Mouse (Mus musculus) layer of hippocampus, adult 18-20 months (tissue): ENCODE measurements around the gene Dnajb1. TPM values are rescaled to one million over a fixed set of nuclear protein-coding genes. Genes with fewer than 3 reads are reported as not detected.

Source experiments
- DNase-seq, 2 experiments: peaks; one replicate each; pipeline ENCODE4 v3.0.0; 2022; ENCODE audit warnings: low spot score in 2 of 2
- total RNA-seq, 2 experiments: library from RNA; stranded (reverse); gene quantifications; 2 replicates each; pipeline ENCODE4 v1.2.3; 2021

Gene Dnajb1
- total RNA-seq, 2 experiments from 2014 or later, result 53.6 to 58.1 TPM

DNA sequence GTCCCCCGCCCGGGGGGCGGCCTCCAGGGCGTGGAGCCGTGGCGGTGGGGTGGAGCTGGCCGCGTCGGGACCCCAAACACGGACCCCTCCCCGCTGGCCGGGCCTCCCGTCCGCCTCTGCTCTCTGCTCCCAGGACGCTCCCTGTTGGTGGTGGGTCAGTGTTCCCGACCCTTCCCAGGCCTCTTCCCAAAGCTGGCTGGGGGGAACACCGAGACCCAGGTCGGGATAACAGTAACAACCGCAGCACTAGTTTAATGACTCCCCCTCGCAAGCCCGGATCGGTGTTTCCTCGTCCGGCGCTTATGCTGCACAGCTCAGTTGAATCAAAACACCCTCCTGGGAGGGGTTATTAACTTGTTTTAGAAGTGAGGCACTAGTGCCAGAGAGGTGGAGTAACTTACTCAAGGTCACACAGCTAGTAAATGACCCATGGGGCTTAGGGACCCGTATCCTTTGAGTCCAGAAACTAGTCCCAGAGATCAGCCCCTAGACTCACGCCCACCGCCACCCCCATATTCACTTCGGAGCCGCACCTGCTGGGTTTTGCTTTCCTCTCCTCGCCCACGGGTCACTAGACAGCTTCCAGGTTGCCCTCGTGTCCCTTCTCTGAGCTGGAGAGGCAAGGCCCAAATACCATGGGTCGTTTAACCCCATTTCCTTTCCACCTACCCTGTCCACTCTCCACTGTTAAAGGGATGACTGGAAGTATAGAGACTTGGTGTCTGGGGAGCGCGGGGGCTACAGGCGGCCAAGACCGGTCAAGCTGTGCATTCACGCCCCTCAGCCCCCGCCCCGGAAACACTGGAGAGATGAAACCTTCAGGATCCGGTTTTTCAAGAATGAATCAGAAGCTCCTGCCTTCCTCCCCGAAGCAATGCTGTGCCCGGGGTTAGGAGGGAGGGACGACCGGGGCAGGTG, 45.0 kb downstream of the Dnajb1 start:
- DNase-seq, result no peak

DNA sequence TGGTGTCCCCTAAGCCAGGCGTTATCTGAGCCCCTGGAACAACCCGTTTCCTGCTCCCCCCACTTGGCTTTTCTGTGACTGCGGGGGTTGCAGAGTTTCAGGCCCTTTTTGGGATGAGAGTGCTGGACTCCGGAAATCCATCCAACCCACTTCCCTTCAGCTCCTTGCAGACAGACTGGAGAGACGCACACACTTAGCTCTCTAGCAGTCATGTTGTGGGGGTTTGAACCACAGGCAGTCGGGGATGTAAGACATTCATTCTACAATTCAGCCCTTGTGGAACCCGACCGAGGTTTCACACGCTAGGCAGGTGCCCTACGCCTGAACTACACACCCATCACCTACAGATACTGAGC, 45.6 kb downstream of the Dnajb1 start:
- DNase-seq, result no peak

DNA sequence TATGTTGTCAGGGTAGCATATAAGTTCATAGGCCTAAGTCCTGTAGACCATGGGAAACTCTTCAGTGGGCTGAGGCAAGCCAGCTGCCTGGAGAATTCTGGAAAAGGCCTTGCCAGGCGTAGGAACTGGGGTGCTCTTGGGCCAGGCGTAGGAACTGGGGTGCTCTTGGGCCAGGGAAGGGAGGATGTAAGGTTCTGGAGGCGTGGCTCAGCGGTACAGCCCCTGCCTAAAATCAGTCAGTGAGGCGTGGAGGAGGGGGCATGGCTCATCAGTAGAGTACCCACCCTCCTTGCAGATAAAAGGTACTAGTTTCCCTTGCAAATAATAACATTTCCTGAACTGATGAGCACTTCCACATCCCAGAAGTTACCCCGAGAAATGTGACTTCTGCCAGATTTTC, 46.7 kb downstream of the Dnajb1 start:
- DNase-seq, result no peak

DNA sequence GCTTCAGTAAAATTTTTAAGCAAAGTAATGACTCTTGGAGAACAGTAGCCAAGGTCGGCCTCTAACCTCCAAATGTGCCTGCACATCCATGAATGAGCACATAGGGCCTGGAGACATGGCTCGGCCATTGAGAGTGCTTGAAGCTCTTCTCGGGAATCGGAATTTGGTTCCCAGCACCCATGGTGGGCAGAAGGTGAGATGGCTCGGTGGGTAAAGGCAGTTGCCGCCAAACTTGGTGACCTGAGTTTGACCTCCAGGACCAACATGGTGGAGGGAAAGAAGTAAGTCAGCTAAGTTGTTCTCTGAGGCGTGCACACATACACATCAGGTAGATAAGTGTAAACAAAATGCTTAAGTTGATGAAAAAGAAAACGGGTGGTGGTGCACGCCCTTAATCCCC, 48.0 kb downstream of the Dnajb1 start:
- DNase-seq, result no peak

DNA sequence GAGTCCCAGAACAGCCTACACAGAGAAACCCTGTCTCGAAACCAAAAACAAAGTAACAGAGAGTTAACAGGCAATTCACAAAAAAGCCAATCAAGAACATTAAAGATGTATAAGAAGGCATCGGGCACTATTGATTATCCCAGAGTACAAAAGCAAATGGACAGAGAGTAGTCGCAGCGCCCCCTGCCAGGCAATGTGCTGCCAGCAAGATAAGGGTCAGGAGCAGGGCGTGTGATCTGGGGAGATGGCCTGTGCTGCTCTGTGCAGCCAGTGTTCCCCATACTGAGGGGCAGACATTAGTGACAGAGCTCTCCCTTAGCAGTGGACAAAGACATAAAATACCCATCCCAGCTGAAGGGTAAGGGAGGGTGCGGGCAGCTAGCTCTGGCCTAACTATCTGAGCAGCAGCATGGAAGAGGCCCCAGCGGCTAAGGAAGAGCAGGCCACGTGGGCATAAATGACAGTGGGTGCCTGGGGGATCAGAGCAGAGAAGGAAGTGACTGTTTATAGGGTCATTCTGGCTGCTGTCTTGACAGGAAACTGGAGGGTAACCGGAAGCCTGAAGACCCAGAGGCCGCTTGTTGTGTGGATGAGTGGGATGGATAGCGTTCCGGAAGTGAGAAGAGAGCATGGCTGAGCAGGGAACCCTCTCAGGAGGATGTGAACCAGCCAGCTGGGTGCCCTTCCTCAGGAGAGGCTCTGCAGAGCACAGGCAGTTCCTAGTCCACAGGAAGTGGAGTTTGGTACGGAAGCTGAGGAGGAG, 48.7 kb downstream of the Dnajb1 start:
- no peak for DNase-seq

DNA sequence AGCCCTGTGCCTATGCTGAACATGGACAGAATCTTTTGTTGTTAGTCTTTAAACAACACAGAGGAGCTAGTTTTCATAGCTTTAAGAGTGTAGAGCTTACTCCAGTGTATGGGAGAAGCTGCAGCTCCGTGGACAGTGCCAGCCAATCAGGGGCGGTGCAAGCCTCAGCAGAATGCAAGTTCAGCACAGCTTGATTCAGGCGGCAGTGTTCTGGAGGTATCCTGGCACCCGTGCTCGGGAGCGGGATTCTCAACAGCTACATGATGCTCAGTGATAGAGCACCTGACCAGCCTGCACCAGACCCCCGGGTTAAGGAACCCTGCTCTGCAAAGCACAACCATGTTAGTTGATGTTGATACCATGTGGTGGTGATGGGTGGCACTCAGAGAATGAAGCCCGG, 52.6 kb downstream of the Dnajb1 start:
- peak in 1 of 2 experiments; percentile 69 for DNase-seq

DNA sequence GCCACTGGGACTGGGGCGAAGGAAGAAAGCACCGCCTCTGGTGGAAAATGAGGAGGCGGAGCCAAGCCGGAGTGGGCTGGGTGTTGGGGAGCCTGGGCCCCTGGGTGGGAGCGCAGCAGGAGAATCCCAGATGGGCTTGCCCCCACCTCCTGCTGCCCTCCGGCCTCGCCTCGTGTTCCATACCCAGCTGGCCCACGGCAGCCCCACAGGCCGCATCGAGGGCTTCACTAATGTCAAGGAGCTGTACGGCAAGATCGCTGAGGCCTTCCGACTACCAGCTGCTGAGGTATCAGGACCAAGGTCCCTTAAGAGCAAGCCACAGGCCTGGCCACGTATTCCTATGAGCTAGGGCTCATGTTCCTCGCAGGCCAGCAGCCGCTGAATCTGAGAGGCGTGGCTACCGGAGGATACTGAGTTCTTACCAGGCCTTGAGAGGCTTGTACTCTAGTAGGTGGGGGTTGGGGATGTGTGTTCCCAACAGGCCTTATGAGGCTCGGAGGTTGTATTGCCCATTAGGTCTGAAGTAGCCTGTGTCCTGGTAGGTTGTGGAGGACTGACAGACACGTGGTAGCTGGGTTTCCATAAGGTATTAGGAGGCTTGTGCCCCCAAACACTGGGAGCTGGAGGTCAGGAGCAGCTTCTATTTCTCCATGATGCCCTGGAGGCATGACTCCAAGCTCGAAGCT, 53.1 kb downstream of the Dnajb1 start:
- DNase-seq, result peak in 1 of 2 experiments; percentile 14

Other genes with a start within 250 kb of the Dnajb1 start
- 1 to 10 TPM; 7.9 to 8.1 TPM for gene Clgn, start 218.3 kb upstream of the Dnajb1 start, total RNA-seq
- 100 to 1,000 TPM; 221 to 233 TPM for gene Scoc, start 149.8 kb upstream of the Dnajb1 start, total RNA-seq
- gene Olfr370, start 72.4 kb upstream of the Dnajb1 start, total RNA-seq, result not detected
- 100 to 1,000 TPM; 161 to 162 TPM for gene Ndufb7, start 41.5 kb upstream of the Dnajb1 start, total RNA-seq
- gene Tecr, start 222 bp upstream of the Dnajb1 start, total RNA-seq, result 100 to 1,000 TPM; 550 to 556 TPM
- gene Gipc1, start 44.5 kb downstream of the Dnajb1 start, total RNA-seq, result 10 to 100 TPM; 52.1 to 59.2 TPM
- under 1 TPM; 0.57 to 0.79 TPM for gene Ptger1, start 58.5 kb downstream of the Dnajb1 start, total RNA-seq
- 10 to 100 TPM; 43.5 to 46.1 TPM for gene Pkn1, start 91.0 kb downstream of the Dnajb1 start, total RNA-seq
- gene Ddx39, start 107.0 kb downstream of the Dnajb1 start, total RNA-seq, result 10 to 100 TPM; 14.9 to 16.8 TPM
- 10 to 100 TPM in 1 of 2 experiments, 1 to 10 TPM in 1; 8.8 to 10.5 TPM for gene Adgre5, start 133.1 kb downstream of the Dnajb1 start, total RNA-seq